Mouse (Mus musculus) erythroblast, embryonic 14.5 days (primary cell): ENCODE measurements around the gene Ephb1.

ENCODE experiments used
- GATA1 ChIP-seq: IDR thresholded peaks from 2 replicates; pipeline ENCODE4 v1.6.1; 2012; ENCODE audit warnings: low read length, inconsistent platforms, mixed read lengths
- TAL1 ChIP-seq: IDR thresholded peaks from 3 replicates; pipeline ENCODE4 v1.6.1; 2012; ENCODE audit warnings: low read length, inconsistent platforms, mixed read lengths

DNA sequence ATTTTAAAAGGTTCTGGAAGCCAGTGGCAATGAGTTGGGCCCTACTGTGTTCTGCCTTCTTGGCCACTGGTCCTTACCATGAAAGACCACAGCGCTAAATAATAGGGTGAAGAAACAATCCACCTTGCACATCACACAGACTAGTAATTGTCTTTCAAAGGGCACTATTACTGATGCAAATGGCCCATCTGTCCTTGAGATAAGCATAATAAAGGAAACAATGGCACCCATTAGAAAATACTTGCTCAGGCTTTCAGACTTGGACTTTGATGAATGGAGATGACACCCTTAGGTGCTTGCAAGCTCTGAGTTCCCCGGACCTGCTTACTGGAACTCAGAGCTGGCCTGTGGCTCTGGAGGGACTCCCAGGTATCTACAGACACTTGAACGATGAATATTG is 149.0 kb downstream of the Ephb1 start:
- TF ChIP-seq GATA1 (no peak), TAL1 (no peak)
